Mouse (Mus musculus): Measurements from ENCODE around the gene Tgfbrap1. TPM values are rescaled to one million over a fixed set of nuclear protein-coding genes. Genes with fewer than 3 reads are reported as not detected.
"Not testable (repeated sequence)": the region's sequence is repeated elsewhere in the genome, so short reads cannot be mapped to it uniquely, and the experiment has no call there.

Tgfbrap1 gene
- polyA plus RNA-seq, 1 experiment from 2014 or later: 10.6 TPM

GRCm38 (mm10) chr1:43065615-43066310, 32.7 kb downstream of the Tgfbrap1 start:
- H3K4me1 ChIP-seq: no peaks in the 10 kb centered on the region
- H3K27ac ChIP-seq: no peak overlapping the region
- no peak overlapping the region for H3K4me2 ChIP-seq
- H3K4me3 ChIP-seq: no peak overlapping the region
- ATAC-seq (ENCODE audit: insufficient number of reproducible peaks, low FRiP score, low TSS enrichment, low read depth): peak; percentile 63; the same call in 1 of the 2 replicates
- H3K9ac ChIP-seq: no peak overlapping the region
- no peaks in the 10 kb centered on the region for H3K27me3 ChIP-seq
- H3K9me3 ChIP-seq: no peaks in the 10 kb centered on the region
- 51% methylated on average over 9 of the region's 9 CpGs for WGBS
- H3K36me3 ChIP-seq: peaks cover 55% of the 10 kb centered on the region

- Histone ChIP-seq H3K4me2 (no peak overlapping the region), H3K4me3 (no peak overlapping the region), H3K36me3 (peaks cover 73% of the 10 kb centered on the region), H3K9ac (no peak overlapping the region), H3K27ac (no peak overlapping the region), H3K4me1 (no peaks in the 10 kb centered on the region), H3K9me3 (no peaks in the 10 kb centered on the region), H3K27me3 (no peaks in the 10 kb centered on the region)
- WGBS: 84% methylated on average over 5 of the region's 5 CpGs
- no peak for ATAC-seq (ENCODE audit: insufficient number of reproducible peaks, low FRiP score, low TSS enrichment, low read depth)
These were observed 46.5 kb downstream of the Tgfbrap1 start for GRCm38 (mm10) chr1:43051903-43052302.

GRCm38 (mm10) chr1:43047811-43048210, 50.6 kb downstream of the Tgfbrap1 start:
- H3K9me3 ChIP-seq: no peaks in the 10 kb centered on the region
- H3K4me2 ChIP-seq: no peak overlapping the region
- no peak overlapping the region for H3K27ac ChIP-seq
- H3K4me1 ChIP-seq: no peaks in the 10 kb centered on the region
- H3K4me3 ChIP-seq: no peak overlapping the region
- H3K9ac ChIP-seq: no peak overlapping the region
- WGBS: 89% methylated on average over 10 of the region's 10 CpGs
- peaks cover 36% of the 10 kb centered on the region for H3K36me3 ChIP-seq
- ATAC-seq (ENCODE audit: insufficient number of reproducible peaks, low FRiP score, low TSS enrichment, low read depth): no peak
- H3K27me3 ChIP-seq: no peaks in the 10 kb centered on the region

- no peaks in the 10 kb centered on the region for H3K4me1 ChIP-seq
- ATAC-seq (ENCODE audit: insufficient number of reproducible peaks, low FRiP score, low TSS enrichment, low read depth): no peak
- H3K4me3 ChIP-seq: no peak overlapping the region
- H3K27ac ChIP-seq: no peak overlapping the region
- WGBS: 72% methylated on average over 2 of the region's 2 CpGs
- no peaks in the 10 kb centered on the region for H3K27me3 ChIP-seq
- H3K4me2 ChIP-seq: no peak overlapping the region
- H3K9me3 ChIP-seq: no peaks in the 10 kb centered on the region
- peaks cover 29% of the 10 kb centered on the region for H3K36me3 ChIP-seq
- H3K9ac ChIP-seq: no peak overlapping the region
These were observed 51.4 kb downstream of the Tgfbrap1 start for GRCm38 (mm10) chr1:43046990-43047389.

- Histone ChIP-seq H3K9me3 (no peaks in the 10 kb centered on the region), H3K36me3 (peaks cover 16% of the 10 kb centered on the region; the same call in 1 of the 2 replicates), H3K9ac (no peak overlapping the region), H3K27ac (no peak overlapping the region), H3K4me2 (no peak overlapping the region), H3K4me3 (no peak overlapping the region), H3K4me1 (no peaks in the 10 kb centered on the region), H3K27me3 (no peaks in the 10 kb centered on the region)
- 31% methylated on average over 14 of the region's 14 CpGs for WGBS
- no peak for ATAC-seq (ENCODE audit: insufficient number of reproducible peaks, low FRiP score, low TSS enrichment, low read depth)
These were observed 53.0 kb downstream of the Tgfbrap1 start for GRCm38 (mm10) chr1:43045204-43045982.

GRCm38 (mm10) chr1:43042271-43042670, 56.2 kb downstream of the Tgfbrap1 start:
- Histone ChIP-seq H3K36me3 (no peaks in the 10 kb centered on the region), H3K4me3 (no peak overlapping the region), H3K4me1 (no peaks in the 10 kb centered on the region), H3K27me3 (no peaks in the 10 kb centered on the region), H3K4me2 (no peak overlapping the region), H3K9me3 (no peaks in the 10 kb centered on the region), H3K27ac (no peak overlapping the region), H3K9ac (no peak overlapping the region)
- no peak for ATAC-seq (ENCODE audit: insufficient number of reproducible peaks, low FRiP score, low TSS enrichment, low read depth)
- WGBS: 63% methylated on average over 6 of the region's 6 CpGs

GRCm38 (mm10) chr1:43036014-43036413, 62.4 kb downstream of the Tgfbrap1 start:
- 77% methylated on average over 7 of the region's 7 CpGs for WGBS
- no peak for ATAC-seq (ENCODE audit: insufficient number of reproducible peaks, low FRiP score, low TSS enrichment, low read depth)
- H3K27me3 ChIP-seq: no peaks in the 10 kb centered on the region
- no peak overlapping the region for H3K9ac ChIP-seq
- H3K27ac ChIP-seq: no peak overlapping the region
- no peak overlapping the region for H3K4me3 ChIP-seq
- H3K36me3 ChIP-seq: no peaks in the 10 kb centered on the region
- no peak overlapping the region for H3K4me2 ChIP-seq
- H3K4me1 ChIP-seq: no peaks in the 10 kb centered on the region
- no peaks in the 10 kb centered on the region for H3K9me3 ChIP-seq

- H3K36me3 ChIP-seq; H3K9ac ChIP-seq; H3K4me1 ChIP-seq; H3K4me2 ChIP-seq; H3K27me3 ChIP-seq; H3K27ac ChIP-seq; H3K9me3 ChIP-seq; ATAC-seq (ENCODE audit: insufficient number of reproducible peaks, low FRiP score, low TSS enrichment, low read depth); H3K4me3 ChIP-seq: not testable (repeated sequence)
- whole genome bisulfite sequencing: 88% methylated on average over 7 of the region's 7 CpGs
These were observed 83.2 kb downstream of the Tgfbrap1 start for GRCm38 (mm10) chr1:43015153-43015685.

- 64% methylated on average over 4 of the region's 4 CpGs for WGBS
- H3K4me1 ChIP-seq: no peaks in the 10 kb centered on the region
- H3K4me2 ChIP-seq: no peak overlapping the region
- H3K27ac ChIP-seq: no peak overlapping the region
- H3K27me3 ChIP-seq: no peaks in the 10 kb centered on the region
- H3K9me3 ChIP-seq: no peaks in the 10 kb centered on the region
- no peak overlapping the region for H3K9ac ChIP-seq
- no peak overlapping the region for H3K4me3 ChIP-seq
- ATAC-seq (ENCODE audit: insufficient number of reproducible peaks, low FRiP score, low TSS enrichment, low read depth): no peak
- no peaks in the 10 kb centered on the region for H3K36me3 ChIP-seq
These were observed 88.0 kb downstream of the Tgfbrap1 start for GRCm38 (mm10) chr1:43010461-43010860.

- Histone ChIP-seq H3K27me3 (no peaks in the 10 kb centered on the region), H3K9ac (no peak overlapping the region), H3K4me3 (no peak overlapping the region), H3K4me2 (no peak overlapping the region), H3K36me3 (no peaks in the 10 kb centered on the region), H3K27ac (no peak overlapping the region), H3K9me3 (no peaks in the 10 kb centered on the region), H3K4me1 (no peaks in the 10 kb centered on the region)
- ATAC-seq (ENCODE audit: insufficient number of reproducible peaks, low FRiP score, low TSS enrichment, low read depth): no peak
- 82% methylated on average over 4 of the region's 4 CpGs for WGBS
These were observed 91.9 kb downstream of the Tgfbrap1 start for GRCm38 (mm10) chr1:43006524-43006923.

- no peaks in the 10 kb centered on the region for H3K27me3 ChIP-seq
- no peak overlapping the region for H3K27ac ChIP-seq
- WGBS: 41% methylated on average over 13 of the region's 13 CpGs
- H3K4me1 ChIP-seq: no peaks in the 10 kb centered on the region
- H3K9me3 ChIP-seq: no peaks in the 10 kb centered on the region
- H3K36me3 ChIP-seq: no peaks in the 10 kb centered on the region
- no peak overlapping the region for H3K4me3 ChIP-seq
- H3K4me2 ChIP-seq: no peak overlapping the region
- ATAC-seq (ENCODE audit: insufficient number of reproducible peaks, low FRiP score, low TSS enrichment, low read depth): no peak
- H3K9ac ChIP-seq: no peak overlapping the region
These were observed 92.4 kb downstream of the Tgfbrap1 start for GRCm38 (mm10) chr1:43006051-43006514.
